Mouse (Mus musculus) embryonic stem cell, embryonic (primary cell): ENCODE measurements around the gene Hectd2.

Experiments used
- CTCF ChIA-PET, 4 experiments: fragments of 300-600 bp in 2 of 4; fragments of 350-600 bp in 2 of 4; sonication (Branson Sonifier 250); formaldehyde crosslinking; loops; one replicate each; lab custom pipeline; 2022; ENCODE audit warnings: inconsistent platforms in 2 of 4; lab: Charles Lee
- POLR2A ChIA-PET, 4 experiments: fragments of 300-600 bp in 2 of 4; fragments of 350-600 bp in 2 of 4; sonication (Branson Sonifier 250); formaldehyde crosslinking; loops; one replicate each; lab custom pipeline; 2022; ENCODE audit warnings: antibody characterized with exemption in 4 of 4, inconsistent platforms in 1 of 4; lab: Charles Lee

The Hectd2 gene

GRCm38 (mm10) chr19:36626881-36627280 is 72.4 kb downstream of the Hectd2 start:
- POLR2A ChIA-PET, result interaction anchor here in 1 of 4 experiments (1.3 kb wide), 1 partner anchor 110 kb away, joined by 4 read pairs; the partner anchor contains the start of gene Ppp1r3c

GRCm38 (mm10) chr19:36629394-36629910 is 75.0 kb downstream of the Hectd2 start:
- CTCF ChIA-PET, result no interaction called here
- POLR2A ChIA-PET, result interaction anchor here in 1 of 4 experiments (1.1 kb wide), 1 partner anchor 107 kb away, joined by 3 read pairs; no protein-coding TSS in a partner anchor

More at GRCm38 (mm10) chr19:36626881-36627280, 72.4 kb downstream of the Hectd2 start:
- CTCF ChIA-PET, result interaction anchor here in 1 of 4 experiments (0.6 kb wide), 1 partner anchor 283 kb away, joined by 3 read pairs; no protein-coding TSS in a partner anchor

- ChIA-PET POLR2A (no interaction called here), CTCF (no interaction called here)
Measured at GRCm38 (mm10) chr19:36630361-36630760, 75.9 kb downstream of the Hectd2 start.

- ChIA-PET POLR2A (interaction anchor here in 1 of 4 experiments (1.1 kb wide), 1 partner anchor 19 kb away, joined by 3 read pairs; no protein-coding TSS in a partner anchor), CTCF (no interaction called here)
Measured at GRCm38 (mm10) chr19:36634771-36635170, 80.3 kb downstream of the Hectd2 start.

- CTCF ChIA-PET, result no interaction called here
- POLR2A ChIA-PET, result interaction anchor here in 1 of 4 experiments (0.5 kb wide), 1 partner anchor 110 kb away, joined by 3 read pairs; no protein-coding TSS in a partner anchor
Measured at GRCm38 (mm10) chr19:36637223-36637622, 82.8 kb downstream of the Hectd2 start.

- POLR2A ChIA-PET, result interaction anchor here in 1 of 4 experiments (0.6 kb wide), 1 partner anchor 269 kb away, joined by 5 read pairs; no protein-coding TSS in a partner anchor
- CTCF ChIA-PET, result no interaction called here
Measured at GRCm38 (mm10) chr19:36637948-36638587, 83.6 kb downstream of the Hectd2 start.

GRCm38 (mm10) chr19:36639072-36639471 is 84.6 kb downstream of the Hectd2 start:
- POLR2A ChIA-PET, result no interaction called here
- CTCF ChIA-PET, result no interaction called here

GRCm38 (mm10) chr19:36641128-36641527 is 86.7 kb downstream of the Hectd2 start:
- CTCF ChIA-PET, result no interaction called here
- POLR2A ChIA-PET, result interaction anchor here in 1 of 4 experiments (0.6 kb wide), 1 partner anchor 69 kb away, joined by 3 read pairs; no protein-coding TSS in a partner anchor

- POLR2A ChIA-PET, result interaction anchor here in 2 of 4 experiments (0.5 to 1.0 kb wide), 2 partner anchors 91 to 192 kb away, joined by 3 to 4 read pairs; partner anchors contain the start of gene Ppp1r3c (in 1 of the 2)
- CTCF ChIA-PET, result no interaction called here
Measured at GRCm38 (mm10) chr19:36645308-36645889, 91.0 kb downstream of the Hectd2 start.

- CTCF ChIA-PET, result no interaction called here
- POLR2A ChIA-PET, result no interaction called here
Measured at GRCm38 (mm10) chr19:36646132-36646828, 91.8 kb downstream of the Hectd2 start.

- ChIA-PET CTCF (no interaction called here), POLR2A (no interaction called here)
Measured at GRCm38 (mm10) chr19:36652686-36653085, 98.2 kb downstream of the Hectd2 start.

- CTCF ChIA-PET, result no interaction called here
- POLR2A ChIA-PET, result interaction anchor here in 1 of 4 experiments (0.6 kb wide), 1 partner anchor 50 kb away, joined by 3 read pairs; no protein-coding TSS in a partner anchor
Measured at GRCm38 (mm10) chr19:36662734-36663133, 108.3 kb downstream of the Hectd2 start.

GRCm38 (mm10) chr19:36663918-36664317 is 109.5 kb downstream of the Hectd2 start:
- POLR2A ChIA-PET, result no interaction called here
- CTCF ChIA-PET, result no interaction called here

GRCm38 (mm10) chr19:36664417-36664816 is 110.0 kb downstream of the Hectd2 start:
- ChIA-PET POLR2A (no interaction called here), CTCF (no interaction called here)

- ChIA-PET POLR2A (no interaction called here), CTCF (no interaction called here)
Measured at GRCm38 (mm10) chr19:36665206-36665605, 110.8 kb downstream of the Hectd2 start.

- ChIA-PET POLR2A (no interaction called here), CTCF (no interaction called here)
Measured at GRCm38 (mm10) chr19:36665641-36666040, 111.2 kb downstream of the Hectd2 start.

GRCm38 (mm10) chr19:36666471-36666870 is 112.0 kb downstream of the Hectd2 start:
- POLR2A ChIA-PET, result interaction anchor here in 2 of 4 experiments (0.5 to 0.9 kb wide), 3 partner anchors 45 to 108 kb away, joined by 3 to 4 read pairs (median 4); no protein-coding TSS in a partner anchor
- CTCF ChIA-PET, result no interaction called here

GRCm38 (mm10) chr19:36667368-36667767 is 112.9 kb downstream of the Hectd2 start:
- ChIA-PET CTCF (no interaction called here), POLR2A (interaction anchor here in 1 of 4 experiments (0.9 kb wide), 1 partner anchor 108 kb away, joined by 3 read pairs; no protein-coding TSS in a partner anchor)

GRCm38 (mm10) chr19:36668098-36668497 is 113.7 kb downstream of the Hectd2 start:
- ChIA-PET POLR2A (no interaction called here), CTCF (no interaction called here)
